Mouse (Mus musculus) stomach, embryonic 16.5 days (tissue): ENCODE measurements around the gene Igflr1. TPM values are rescaled to one million over a fixed set of nuclear protein-coding genes. Genes with fewer than 3 reads are reported as not detected.
A peak's percentile ranks its signal among the peaks of the same experiment; 100 is the strongest.

ENCODE experiments used
- ATAC-seq: fragments of 200-750 bp; cut with Nextera tagmentation; 2 replicates; pipeline ENCODE4 v1.8.0; 2017; ENCODE audit warnings: moderate number of reproducible peaks, moderate TSS enrichment; ENCODE audit not compliant: insufficient read depth, low FRiP score
- H3K27ac ChIP-seq: fragments of 300-500 bp; sonication (generic); 2 replicates; pipeline ENCODE4 v1.5.1; 2014; ENCODE audit warnings: low read length
- H3K27me3 ChIP-seq: fragments of 300-500 bp; sonication (generic); 2 replicates; pipeline ENCODE4 v1.6.1; 2014; ENCODE audit warnings: low read length, control low read depth, mixed read lengths; ENCODE audit not compliant: control insufficient read depth, insufficient read depth
- H3K36me3 ChIP-seq: fragments of 300-500 bp; sonication (generic); 2 replicates; pipeline ENCODE4 v1.6.1; 2014; ENCODE audit warnings: low read length; ENCODE audit not compliant: control insufficient read depth, insufficient read depth
- H3K4me1 ChIP-seq: fragments of 300-500 bp; sonication (generic); 2 replicates; pipeline ENCODE4 v1.6.1; 2014; ENCODE audit warnings: low read length, control low read depth, mixed read lengths; ENCODE audit not compliant: control insufficient read depth, insufficient read depth
- H3K4me2 ChIP-seq: fragments of 300-500 bp; sonication (generic); 2 replicates; pipeline ENCODE4 v1.6.1; 2014; ENCODE audit warnings: low read depth, low read length, mixed read lengths
- H3K4me3 ChIP-seq: fragments of 300-500 bp; sonication (generic); replicated peaks from 2 replicates; pipeline ENCODE4 v1.5.1; 2014; ENCODE audit warnings: mild to moderate bottlenecking, low read length
- H3K9ac ChIP-seq: fragments of 300-500 bp; sonication (generic); 2 replicates; pipeline ENCODE4 v1.6.1; 2014; ENCODE audit warnings: low read length
- H3K9me3 ChIP-seq: fragments of 300-500 bp; sonication (generic); replicated peaks from 2 replicates; pipeline ENCODE4 v1.6.1; 2016; ENCODE audit warnings: low read length, control low read depth; ENCODE audit not compliant: control insufficient read depth
- WGBS: fragments of 180-500 bp; shearing (Covaris S2); extraction: QIAGEN DNeasy Blood & Tissue Kit; methylation state at CpG from one replicate; pipeline ENCODE4 v1.1.7; 2014; 5-methylcytosine and 5-hydroxymethylcytosine counted together
- polyA plus RNA-seq: library from polyadenylated mRNA; unstranded; fragments of >200 nt; fragmentation: Nextera tagmentation; extraction: Ambion mirVana; gene quantifications from 2 replicates; pipeline ENCODE4 v1.2.1, GENCODE M21; 2015

The Igflr1 gene
- polyA plus RNA-seq, 1 experiment from 2014 or later = 3.6 TPM

DNA sequence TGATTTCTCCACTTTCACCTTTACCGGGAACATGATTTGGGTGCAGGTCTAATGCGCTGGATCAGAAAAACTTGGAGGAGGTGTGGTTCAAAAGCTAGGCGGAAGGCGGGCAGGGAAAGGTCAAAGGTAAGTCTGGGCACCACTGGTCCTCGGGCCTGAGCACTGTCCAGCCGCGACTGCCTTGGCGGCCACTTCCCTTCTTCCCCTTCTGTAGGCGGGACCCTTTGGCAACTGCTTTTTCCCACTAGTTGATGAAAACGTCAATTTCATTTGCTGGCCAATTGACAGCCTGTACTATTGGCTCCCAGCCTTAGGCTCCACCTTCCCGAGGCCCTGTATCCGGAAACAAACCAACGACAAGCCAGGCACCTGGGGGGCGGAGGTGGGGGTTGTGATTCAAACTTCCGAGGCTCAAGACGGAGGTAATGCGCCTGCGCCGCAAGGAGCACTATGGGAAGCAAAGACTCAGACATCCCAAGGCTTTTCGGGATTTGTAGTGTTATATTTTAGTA lies 5.7 kb upstream of the Igflr1 start, which contains the start of gene Lin37:
Lin37 (minus strand) TSS at position 396 of the 512 bp plus-strand sequence.
- Histone ChIP-seq H3K27ac (peak within 1 kb of the TSS; percentile 79), H3K36me3 (peaks cover 8% of the 10 kb centered on the region; the same call in 1 of the 2 replicates), H3K4me1 (peaks cover 17% of the 10 kb centered on the region), H3K4me2 (peak within 1 kb of the TSS; percentile 97), H3K9me3 (no peaks in the 10 kb centered on the region), H3K4me3 (peak within 1 kb of the TSS; percentile 60), H3K27me3 (no peaks in the 10 kb centered on the region), H3K9ac (peak within 1 kb of the TSS; percentile 74)
- peak; percentile 88 for ATAC-seq
- WGBS = under 1% methylated on average over 20 of the region's 20 CpGs

DNA sequence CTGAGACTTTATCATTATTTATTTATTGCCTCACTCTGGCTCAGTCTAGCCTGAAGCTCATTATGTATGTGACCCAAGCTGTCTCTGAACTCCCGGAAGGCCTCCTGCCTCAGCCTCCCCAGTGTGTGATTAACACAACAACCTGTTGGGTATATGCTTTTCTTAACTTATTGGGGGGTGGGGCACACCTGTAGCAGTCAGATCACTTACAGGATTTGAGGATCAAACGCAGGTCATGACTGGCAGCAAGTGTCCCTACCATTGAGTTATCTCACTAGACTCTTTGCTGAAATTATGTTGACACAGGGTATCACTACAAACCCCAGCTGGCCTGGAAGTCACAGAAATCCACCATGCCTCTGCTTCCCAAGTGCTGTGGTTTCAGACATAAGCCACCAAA lies 4.9 kb upstream of the Igflr1 start:
- H3K27me3 ChIP-seq = no peaks in the 10 kb centered on the region
- 67% methylated on average over 2 of the region's 2 CpGs for WGBS
- H3K27ac ChIP-seq = no peak overlapping the region; the same call in 1 of the 2 replicates
- peak overlapping the region; percentile 97; the same call in 1 of the 2 replicates for H3K4me2 ChIP-seq
- no peak overlapping the region for H3K9ac ChIP-seq
- H3K9me3 ChIP-seq = no peaks in the 10 kb centered on the region
- no peak for ATAC-seq
- H3K36me3 ChIP-seq = peaks cover 8% of the 10 kb centered on the region; the same call in 1 of the 2 replicates
- no peak overlapping the region for H3K4me3 ChIP-seq
- peaks cover 17% of the 10 kb centered on the region for H3K4me1 ChIP-seq

DNA sequence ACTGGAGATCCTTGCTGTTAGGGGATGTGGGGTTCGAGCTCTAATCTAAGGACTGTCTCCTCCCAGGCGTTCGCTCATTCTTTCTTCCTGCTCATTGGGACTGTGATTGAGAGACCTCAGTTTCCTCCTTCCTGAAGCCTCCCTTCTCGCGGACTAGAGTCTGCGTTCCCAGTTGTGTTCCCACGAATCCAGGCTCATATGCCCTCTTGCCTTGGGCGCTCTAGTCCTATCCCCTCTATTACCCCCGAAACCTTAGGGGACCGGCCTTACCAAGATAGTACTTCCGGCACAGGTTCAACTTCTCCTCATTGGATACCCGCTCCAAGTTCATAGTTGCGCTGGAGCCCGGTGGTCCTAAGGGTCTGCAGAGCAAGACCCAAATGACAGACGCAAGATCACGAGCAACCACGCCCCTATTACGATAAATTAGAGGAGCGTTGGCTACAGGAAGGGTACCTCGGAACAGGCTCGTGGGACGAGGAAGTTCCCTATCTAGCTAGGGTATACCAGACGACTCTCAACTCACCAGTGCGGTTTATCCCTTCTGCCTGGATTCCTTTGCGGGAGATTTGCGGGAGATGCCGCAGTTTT lies 2.6 kb upstream of the Igflr1 start:
- ATAC-seq = no peak
- peak overlapping the region; percentile 78 for H3K9ac ChIP-seq

DNA sequence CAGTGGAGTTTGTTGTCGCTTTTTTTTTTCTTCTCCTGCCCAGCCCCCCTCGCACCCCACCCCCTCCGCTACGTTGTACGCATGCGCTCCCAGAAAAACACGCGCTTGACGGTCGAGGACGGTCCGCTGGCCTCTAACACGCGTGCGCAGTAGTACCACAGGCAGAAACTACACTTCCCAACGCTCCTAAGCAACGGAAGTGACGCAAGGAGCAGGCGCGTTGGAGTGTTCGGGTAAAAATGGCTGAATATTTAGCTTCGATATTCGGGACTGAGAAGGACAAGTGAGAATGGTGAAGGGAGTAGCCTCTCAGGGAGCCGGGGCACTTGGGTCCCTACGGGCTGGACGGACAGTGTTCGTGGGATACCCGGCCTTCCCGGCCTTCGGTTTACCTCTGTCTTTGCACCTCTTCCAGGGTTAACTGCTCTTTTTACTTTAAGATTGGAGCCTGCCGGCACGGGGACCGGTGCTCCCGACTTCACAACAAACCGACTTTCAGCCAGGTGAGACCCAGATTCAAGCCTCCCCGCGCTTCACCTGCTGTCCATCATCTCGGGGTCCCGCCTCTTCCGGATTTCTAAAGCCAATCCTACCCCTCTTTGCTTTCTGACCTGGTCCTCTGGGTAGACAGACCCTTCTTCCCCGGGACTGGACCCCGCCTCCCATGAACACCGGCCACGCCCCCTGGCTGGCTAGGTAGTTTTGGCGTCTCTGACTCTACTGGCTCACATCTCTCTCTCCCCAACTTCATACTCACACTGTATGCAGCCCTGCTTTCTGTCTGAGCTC lies 1.9 kb upstream of the Igflr1 start, which contains the start of the genes U2af1l4, Gm49396 and Psenen:
U2af1l4 (plus strand) TSS at position 185 of the 789 bp plus-strand sequence.
Gm49396 (plus strand) TSS at position 228 of the 789 bp plus-strand sequence.
Psenen (minus strand) TSS at position 511 of the 789 bp plus-strand sequence.
- H3K4me2 ChIP-seq = peak within 1 kb of the TSS; percentile 68
- H3K36me3 ChIP-seq = peaks cover 12% of the 10 kb centered on the region; the same call in 1 of the 2 replicates
- no peaks in the 10 kb centered on the region for H3K27me3 ChIP-seq
- H3K9me3 ChIP-seq = no peaks in the 10 kb centered on the region
- WGBS = under 1% methylated on average over 45 of the region's 45 CpGs
- H3K27ac ChIP-seq = peak within 1 kb of the TSS; percentile 97
- peak; percentile 88 for ATAC-seq
- H3K4me3 ChIP-seq = peak within 1 kb of the TSS; percentile 70
- peaks cover 13% of the 10 kb centered on the region for H3K4me1 ChIP-seq
- peak within 1 kb of the TSS; percentile 82 for H3K9ac ChIP-seq

More for the DNA sequence above, 2.6 kb upstream of the Igflr1 start:
- H3K9me3 ChIP-seq = no peaks in the 10 kb centered on the region
- peak overlapping the region; percentile 68 for H3K4me2 ChIP-seq
- H3K27ac ChIP-seq = peak overlapping the region; percentile 97
- WGBS = under 1% methylated on average over 27 of the region's 27 CpGs
- peak overlapping the region; percentile 70 for H3K4me3 ChIP-seq
- peaks cover 17% of the 10 kb centered on the region for H3K4me1 ChIP-seq
- peaks cover 9% of the 10 kb centered on the region; the same call in 1 of the 2 replicates for H3K36me3 ChIP-seq
- no peaks in the 10 kb centered on the region for H3K27me3 ChIP-seq

DNA sequence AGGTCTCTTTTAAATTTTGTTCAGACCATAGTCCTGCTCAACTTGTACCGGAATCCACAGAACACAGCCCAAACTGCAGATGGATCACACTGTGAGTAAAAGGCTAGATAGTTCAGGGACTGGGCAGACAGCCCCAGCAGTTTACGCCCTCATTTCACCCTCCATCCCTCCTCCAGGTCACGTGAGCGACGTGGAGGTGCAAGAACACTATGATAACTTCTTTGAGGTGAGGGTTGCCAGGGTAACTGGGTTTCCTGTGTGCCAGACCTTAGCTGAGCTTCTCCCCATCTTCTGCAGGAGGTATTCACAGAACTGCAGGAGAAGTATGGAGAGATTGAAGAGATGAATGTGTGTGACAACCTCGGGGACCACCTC lies 1.3 kb upstream of the Igflr1 start:
- Histone ChIP-seq H3K4me2 (peak overlapping the region; percentile 57), H3K9ac (peak overlapping the region; percentile 82), H3K4me1 (peaks cover 7% of the 10 kb centered on the region), H3K9me3 (no peaks in the 10 kb centered on the region), H3K4me3 (peak overlapping the region; percentile 70), H3K27ac (peak overlapping the region; percentile 97), H3K27me3 (no peaks in the 10 kb centered on the region), H3K36me3 (peaks cover 15% of the 10 kb centered on the region; the same call in 1 of the 2 replicates)
- ATAC-seq = no peak
- 14% methylated on average over 6 of the region's 6 CpGs for WGBS

DNA sequence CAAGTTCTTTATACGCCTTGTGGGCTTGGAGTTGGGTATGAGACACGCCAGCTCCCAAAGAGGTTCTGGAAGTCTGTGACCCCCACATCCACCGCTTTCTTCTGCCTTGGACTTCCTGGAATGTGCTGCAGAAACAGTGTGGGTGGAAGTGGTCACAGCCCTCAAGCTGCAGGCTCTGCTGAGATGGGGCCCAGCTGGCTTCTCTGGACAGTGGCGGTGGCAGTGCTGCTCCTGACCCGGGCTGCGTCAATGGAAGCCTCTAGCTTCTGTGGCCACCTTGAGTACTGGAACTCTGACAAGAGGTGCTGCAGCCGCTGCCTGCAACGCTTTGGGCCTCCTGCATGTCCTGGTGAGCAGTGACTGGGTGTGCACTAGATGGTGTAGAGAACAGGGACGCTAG lies 806 bp downstream of the Igflr1 start:
- Histone ChIP-seq H3K27ac (no peak overlapping the region), H3K9ac (no peak overlapping the region), H3K27me3 (no peaks in the 10 kb centered on the region), H3K4me1 (peaks cover 6% of the 10 kb centered on the region; the same call in 1 of the 2 replicates), H3K9me3 (no peaks in the 10 kb centered on the region), H3K4me2 (no peak overlapping the region), H3K36me3 (peaks cover 30% of the 10 kb centered on the region), H3K4me3 (no peak overlapping the region)
- no peak for ATAC-seq
- 80% methylated on average over 9 of the region's 9 CpGs for WGBS

DNA sequence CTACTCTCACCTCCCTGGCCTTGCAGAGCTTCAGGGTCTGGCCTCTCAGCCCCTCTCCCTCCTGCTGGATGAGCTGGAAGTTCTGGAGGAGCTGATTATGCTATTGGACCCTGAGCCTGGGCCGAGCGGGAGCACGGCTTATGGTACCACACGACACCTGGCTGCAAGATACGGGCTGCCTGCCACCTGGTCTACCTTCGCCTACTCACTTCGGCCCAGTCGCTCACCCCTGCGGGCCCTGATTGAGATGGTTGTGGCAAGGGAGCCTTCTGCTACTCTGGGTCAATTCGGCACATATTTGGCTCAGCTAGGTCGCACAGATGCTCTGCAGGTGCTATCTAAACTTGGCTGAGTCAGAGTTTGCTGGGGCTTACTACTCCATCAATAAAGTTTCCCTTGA lies 2.3 kb downstream of the Igflr1 start:
- no peaks in the 10 kb centered on the region for H3K27me3 ChIP-seq
- peaks cover 3% of the 10 kb centered on the region; the same call in 1 of the 2 replicates for H3K4me1 ChIP-seq
- H3K27ac ChIP-seq = no peak overlapping the region
- WGBS = 84% methylated on average over 11 of the region's 11 CpGs
- H3K9me3 ChIP-seq = no peaks in the 10 kb centered on the region
- H3K9ac ChIP-seq = no peak overlapping the region
- no peak overlapping the region for H3K4me3 ChIP-seq
- no peak for ATAC-seq
- peaks cover 30% of the 10 kb centered on the region for H3K36me3 ChIP-seq
- H3K4me2 ChIP-seq = no peak overlapping the region

DNA sequence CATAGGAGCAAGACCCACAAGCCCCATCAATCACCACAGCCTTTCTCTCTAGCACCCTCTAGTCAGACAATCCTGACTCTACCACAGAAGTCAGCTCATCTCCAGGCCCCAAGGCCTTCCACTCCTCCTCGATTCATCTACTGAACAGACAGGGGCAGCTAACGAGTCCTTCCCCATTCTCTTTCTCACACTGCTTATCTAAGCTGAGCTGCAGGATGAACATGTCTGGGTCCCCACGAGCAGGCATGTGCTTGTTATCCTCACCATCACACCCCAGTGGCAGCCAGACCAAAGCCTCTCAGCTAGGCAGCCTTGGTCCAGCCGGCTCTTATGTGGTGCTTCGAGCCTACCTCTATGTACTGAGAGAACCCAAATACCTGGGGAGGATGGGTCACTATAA lies 7.2 kb downstream of the Igflr1 start:
- H3K4me1 ChIP-seq = no peaks in the 10 kb centered on the region

DNA sequence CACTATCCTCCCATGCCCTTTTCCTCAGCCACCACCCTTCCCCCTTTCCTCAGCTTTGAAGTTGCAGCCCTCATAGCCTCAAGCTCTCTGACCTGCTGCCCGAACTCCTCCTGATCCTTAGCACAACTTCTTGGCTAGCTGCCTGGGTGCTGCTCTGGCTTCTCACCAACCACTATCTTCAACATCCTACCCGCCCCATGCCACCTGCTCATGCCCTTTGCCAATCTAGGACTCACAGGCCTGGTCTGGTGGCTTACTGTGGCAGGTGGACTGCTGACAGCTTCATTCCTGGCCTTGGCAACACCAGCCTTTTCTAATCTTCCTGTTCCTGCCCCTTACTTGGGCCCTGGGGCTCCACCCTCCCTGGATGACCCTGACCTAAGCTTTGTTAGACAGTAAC lies 7.7 kb downstream of the Igflr1 start:
- ATAC-seq = no peak
- Histone ChIP-seq H3K4me3 (no peak overlapping the region), H3K4me2 (no peak overlapping the region), H3K27ac (no peak overlapping the region), H3K9ac (no peak overlapping the region), H3K9me3 (no peaks in the 10 kb centered on the region), H3K36me3 (peaks cover 61% of the 10 kb centered on the region), H3K27me3 (no peaks in the 10 kb centered on the region), H3K4me1 (no peaks in the 10 kb centered on the region)
- WGBS = 67% methylated on average over 2 of the region's 2 CpGs

More for the DNA sequence above, 7.2 kb downstream of the Igflr1 start:
- WGBS = 88% methylated on average over 5 of the region's 5 CpGs
- Histone ChIP-seq H3K27me3 (no peaks in the 10 kb centered on the region), H3K27ac (no peak overlapping the region), H3K9ac (no peak overlapping the region), H3K36me3 (peaks cover 56% of the 10 kb centered on the region), H3K4me2 (no peak overlapping the region), H3K4me3 (no peak overlapping the region), H3K9me3 (no peaks in the 10 kb centered on the region)
- ATAC-seq = no peak
